Mouse (Mus musculus) heart, adult 2 months (tissue): ENCODE data around the gene Abo. TPM values are rescaled to one million over a fixed set of nuclear protein-coding genes. Genes with fewer than 3 reads are reported as not detected.
A peak's percentile ranks its signal among the peaks of the same experiment; 100 is the strongest.

Experiments
- DNase-seq, 2 experiments: peaks; one replicate each; pipeline ENCODE4 v3.0.0; 2021
- H3K27ac ChIP-seq: fragments of 200-600 bp; 2 replicates; pipeline ENCODE4 v1.8.1; 2022
- H3K27me3 ChIP-seq: fragments of 200-500 bp; 2 replicates; pipeline ENCODE4 v1.6.1; 2012; ENCODE audit warnings: mild to moderate bottlenecking, low read length, inconsistent platforms, mixed read lengths; ENCODE audit not compliant: control insufficient read depth, insufficient read depth
- H3K36me3 ChIP-seq: fragments of 200-500 bp; 2 replicates; pipeline ENCODE4 v1.6.1; 2012; ENCODE audit warnings: low read length, inconsistent platforms; ENCODE audit not compliant: control insufficient read depth, insufficient read depth
- H3K4me1 ChIP-seq: fragments of 200-500 bp; 2 replicates; pipeline ENCODE4 v1.6.1; 2011; ENCODE audit warnings: low read length; ENCODE audit not compliant: control insufficient read depth, insufficient read depth
- H3K4me3 ChIP-seq: fragments of 200-600 bp; 2 replicates; pipeline ENCODE4 v1.8.1; 2022
- H3K79me2 ChIP-seq: fragments of 200-500 bp; replicated peaks from 2 replicates; pipeline ENCODE4 v1.6.1; 2012; ENCODE audit warnings: mild to moderate bottlenecking, inconsistent platforms, low read length, moderate library complexity, mixed read lengths; ENCODE audit not compliant: control insufficient read depth, insufficient read depth
- H3K9ac ChIP-seq: fragments of 200-500 bp; 2 replicates; pipeline ENCODE4 v1.6.1; 2012; ENCODE audit warnings: low read depth, mild to moderate bottlenecking, control low read depth, inconsistent platforms, low read length, mixed read lengths
- CTCF ChIP-seq: fragments of 200-600 bp; IDR thresholded peaks from 2 replicates; pipeline ENCODE4 v1.8.1; 2022; ENCODE audit warnings: antibody characterized with exemption, mild to moderate bottlenecking, moderate library complexity
- EP300 ChIP-seq: fragments of 200-500 bp; IDR thresholded peaks from 2 replicates; pipeline ENCODE4 v1.6.1; 2011; ENCODE audit warnings: low read depth, low read length, control low read depth; ENCODE audit not compliant: insufficient read depth
- POLR2A ChIP-seq: fragments of 200-500 bp; IDR thresholded peaks from 2 replicates; pipeline ENCODE4 v1.6.1; 2011; ENCODE audit warnings: mild to moderate bottlenecking, low read depth, low read length, control low read depth; ENCODE audit not compliant: insufficient read depth
- WGBS: fragments of 180-500 bp; shearing (Covaris S2); methylation state at CpG from one replicate; pipeline ENCODE4 v1.1.7; 2018; 5-methylcytosine and 5-hydroxymethylcytosine counted together
- intact Hi-C: fragments of 180-260 bp; cut with DNase I; formaldehyde crosslinking; loops from one replicate; pipeline ENCODE4 v1.15.1; 2025
- polyA plus RNA-seq: library from polyadenylated mRNA; depleted of rRNA; stranded (reverse); fragments of >200 nt; gene quantifications from 2 replicates; pipeline ENCODE4 v1.2.3, GENCODE M21; 2012
- total RNA-seq, 2 experiments: library from RNA; stranded (reverse); gene quantifications; 2 replicates each; pipeline ENCODE4 v1.2.3; 2021

The Abo gene
- total and polyA plus RNA-seq, 3 experiments, result not detected

GRCm38 (mm10) chr2:26910124-26910993 lies 45.6 kb upstream of the Abo start, which contains the start of the genes Med22 and Rpl7a:
Med22 (minus strand) TSS chr2:26910677.
Rpl7a (plus strand) TSS chr2:26910764.
- WGBS, result under 1% methylated on average over 74 of the region's 74 CpGs
- peak within 1 kb of the TSS; percentile 86 for H3K27ac ChIP-seq
- peaks cover 7% of the 10 kb centered on the region for H3K36me3 ChIP-seq
- peak within 1 kb of the TSS; percentile 84 for H3K4me3 ChIP-seq
- intact Hi-C loops, result no loop called here
- H3K4me1 ChIP-seq, result peaks cover 7% of the 10 kb centered on the region
- TF ChIP-seq POLR2A (peak; percentile 96), EP300 (peak; percentile 28; the same call in 1 of the 2 replicates), CTCF (no peak)
- peak; percentile 100 for DNase-seq
- H3K9ac ChIP-seq, result peak within 1 kb of the TSS; percentile 95
- H3K27me3 ChIP-seq, result no peaks in the 10 kb centered on the region
- peaks cover 5% of the 10 kb centered on the region for H3K79me2 ChIP-seq

GRCm38 (mm10) chr2:26909387-26909784 lies 44.6 kb upstream of the Abo start:
- H3K4me3 ChIP-seq, result peak overlapping the region; percentile 84
- H3K27ac ChIP-seq, result peak overlapping the region; percentile 86

GRCm38 (mm10) chr2:26908710-26909386 lies 44.1 kb upstream of the Abo start:
- WGBS, result 66% methylated on average over 18 of the region's 18 CpGs
- Histone ChIP-seq H3K27ac (no peak overlapping the region), H3K27me3 (no peaks in the 10 kb centered on the region), H3K9ac (no peak overlapping the region; the same call in 1 of the 2 replicates), H3K4me3 (no peak overlapping the region), H3K4me1 (peaks cover 8% of the 10 kb centered on the region), H3K79me2 (peaks cover 5% of the 10 kb centered on the region), H3K36me3 (peaks cover 7% of the 10 kb centered on the region)
- no peak for DNase-seq
- no peak for TF ChIP-seq EP300
- TF ChIP-seq POLR2A, result no peak
- TF ChIP-seq CTCF, result no peak
- intact Hi-C loops, result loop anchor here (10.0 kb wide), 2 partner anchors 264 to 464 kb away; partner anchors contain the start of gene Sec16a

More at GRCm38 (mm10) chr2:26909387-26909784, 44.6 kb upstream of the Abo start:
- TF ChIP-seq EP300 (no peak), CTCF (peak; percentile 32)
- Histone ChIP-seq H3K27me3 (no peaks in the 10 kb centered on the region), H3K79me2 (peaks cover 5% of the 10 kb centered on the region), H3K9ac (no peak overlapping the region), H3K36me3 (peaks cover 7% of the 10 kb centered on the region), H3K4me1 (peaks cover 7% of the 10 kb centered on the region)
- DNase-seq, result no peak
- intact Hi-C loops, result loop anchor here (10.0 kb wide), 2 partner anchors 265 to 465 kb away; partner anchors contain the start of gene Sec16a

- H3K4me1 ChIP-seq, result peaks cover 12% of the 10 kb centered on the region
- H3K27me3 ChIP-seq, result no peaks in the 10 kb centered on the region
- no peak for DNase-seq
- peaks cover 5% of the 10 kb centered on the region for H3K79me2 ChIP-seq
- TF ChIP-seq CTCF (peak; percentile 77), EP300 (no peak), POLR2A (no peak)
- no peak overlapping the region for H3K9ac ChIP-seq
- peaks cover 4% of the 10 kb centered on the region for H3K36me3 ChIP-seq
- no peak overlapping the region for H3K27ac ChIP-seq
- 29% methylated on average over 4 of the region's 4 CpGs for WGBS
- H3K4me3 ChIP-seq, result no peak overlapping the region
- intact Hi-C loops, result loop anchor here (10.0 kb wide), 2 partner anchors 262 to 462 kb away; partner anchors contain the start of gene Sec16a
Measured at GRCm38 (mm10) chr2:26907109-26907508, 42.3 kb upstream of the Abo start.

- H3K36me3 ChIP-seq, result no peaks in the 10 kb centered on the region
- no peaks in the 10 kb centered on the region for H3K27me3 ChIP-seq
- no peak overlapping the region for H3K4me3 ChIP-seq
- peaks cover 10% of the 10 kb centered on the region for H3K4me1 ChIP-seq
- peaks cover 5% of the 10 kb centered on the region; the same call in 1 of the 2 replicates for H3K79me2 ChIP-seq
- 97% methylated on average over 3 of the region's 3 CpGs for WGBS
- no peak for TF ChIP-seq POLR2A
- TF ChIP-seq CTCF, result no peak
- TF ChIP-seq EP300, result no peak
- intact Hi-C loops, result loop anchor here (10.0 kb wide), 2 partner anchors 262 to 462 kb away; partner anchors contain the start of gene Sec16a
- no peak for DNase-seq
- no peak overlapping the region for H3K27ac ChIP-seq
- no peak overlapping the region for H3K9ac ChIP-seq
Measured at GRCm38 (mm10) chr2:26906431-26906830, 41.7 kb upstream of the Abo start.
